Mouse (Mus musculus): ENCODE results near the gene Ndufb4. TPM values are rescaled to one million over a fixed set of nuclear protein-coding genes. Genes with fewer than 3 reads are reported as not detected.

Gene Ndufb4
- polyA plus RNA-seq, 1 experiment from 2014 or later = 60.0 TPM

DNA sequence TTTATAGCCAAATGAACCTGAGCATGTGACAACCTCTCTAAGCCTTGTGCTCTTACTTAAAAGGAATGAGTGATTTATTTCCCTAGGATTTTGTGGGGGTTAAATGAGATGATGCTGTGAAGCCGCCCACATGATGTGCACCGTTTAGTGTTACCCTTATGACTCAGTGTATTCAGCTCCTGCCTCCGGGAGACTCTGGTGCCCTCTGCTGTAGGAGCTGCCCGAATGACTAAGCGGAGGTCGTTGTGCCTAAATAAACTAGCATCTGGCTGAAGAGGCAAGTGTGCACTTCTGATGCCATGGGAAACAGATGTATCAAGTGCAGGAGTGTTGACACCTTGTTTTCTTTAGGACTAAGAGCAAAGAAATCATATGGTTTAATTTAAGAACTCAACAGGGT, 18.1 kb downstream of the Ndufb4 start:
- Histone ChIP-seq H3K27me3 (ENCODE audit: control insufficient read depth, insufficient read depth, low read length) (no peaks in the 10 kb centered on the region), H3K9me3 (ENCODE audit: control insufficient read depth, low read length) (no peaks in the 10 kb centered on the region), H3K4me3 (ENCODE audit: low read depth, low read length) (no peak overlapping the region), H3K36me3 (ENCODE audit: control insufficient read depth, insufficient read depth, low read length) (no peaks in the 10 kb centered on the region), H3K27ac (ENCODE audit: low read depth, low read length) (no peak overlapping the region), H3K4me2 (replicated peaks; ENCODE audit: low read depth, low read length) (no peak overlapping the region), H3K4me1 (replicated peaks; ENCODE audit: control insufficient read depth, insufficient read depth, low read length) (no peaks in the 10 kb centered on the region), H3K9ac (ENCODE audit: low read depth, low read length) (no peak overlapping the region)
- DNase-seq (ENCODE audit: low spot score) (no peak), ATAC-seq (ENCODE audit: low FRiP score) (no peak)
- WGBS = 60% methylated on average over 6 of the region's 6 CpGs

DNA sequence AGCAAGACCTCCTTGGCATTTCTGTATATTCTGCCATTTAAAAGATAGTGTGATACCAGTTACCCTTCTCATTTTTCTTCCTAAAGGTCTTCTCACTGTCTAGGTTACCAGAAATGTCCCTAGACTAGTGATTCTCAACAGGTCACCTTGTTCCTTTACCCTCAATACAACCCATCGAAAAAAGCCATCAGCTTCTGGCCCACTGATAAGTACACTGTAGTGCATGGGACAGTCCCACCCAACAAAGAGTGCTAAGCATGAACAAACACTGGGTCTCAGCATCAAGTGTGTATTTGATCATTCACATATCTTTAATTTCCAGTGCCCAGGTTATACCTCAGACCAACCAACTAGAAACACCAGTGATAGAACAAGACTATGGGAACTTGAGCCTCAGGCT, 19.2 kb downstream of the Ndufb4 start:
- Histone ChIP-seq H3K27ac (ENCODE audit: low read depth, low read length) (no peak overlapping the region), H3K9ac (ENCODE audit: low read depth, low read length) (no peak overlapping the region), H3K36me3 (ENCODE audit: control insufficient read depth, insufficient read depth, low read length) (no peaks in the 10 kb centered on the region), H3K27me3 (ENCODE audit: control insufficient read depth, insufficient read depth, low read length) (no peaks in the 10 kb centered on the region), H3K4me2 (replicated peaks; ENCODE audit: low read depth, low read length) (no peak overlapping the region), H3K4me1 (replicated peaks; ENCODE audit: control insufficient read depth, insufficient read depth, low read length) (no peaks in the 10 kb centered on the region), H3K9me3 (ENCODE audit: control insufficient read depth, low read length) (no peaks in the 10 kb centered on the region), H3K4me3 (ENCODE audit: low read depth, low read length) (no peak overlapping the region)
- no peak for DNase-seq (ENCODE audit: low spot score)
- 94% methylated on average over 1 of the region's 1 CpGs for WGBS
- ATAC-seq (ENCODE audit: low FRiP score) = no peak

DNA sequence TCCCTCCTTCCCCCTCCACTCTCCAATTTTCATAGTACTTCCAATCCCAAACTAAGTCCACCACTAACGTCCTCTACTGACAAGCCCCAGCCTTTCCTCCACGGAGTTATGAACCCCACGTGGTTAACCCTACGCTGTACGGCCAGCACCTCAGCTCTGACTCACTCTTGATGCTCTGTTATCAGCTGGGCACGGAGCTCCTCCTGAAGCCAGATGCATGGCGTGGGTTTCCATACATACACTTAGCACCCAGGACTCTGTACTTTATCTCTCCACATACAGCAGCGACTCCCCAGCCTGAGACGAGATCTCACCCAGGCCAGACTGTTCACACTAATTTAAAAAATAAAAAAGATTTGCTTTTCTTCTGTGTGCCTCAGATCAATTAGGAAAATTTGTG, 19.7 kb downstream of the Ndufb4 start:
- Histone ChIP-seq H3K27ac (ENCODE audit: low read depth, low read length) (no peak overlapping the region), H3K36me3 (ENCODE audit: control insufficient read depth, insufficient read depth, low read length) (no peaks in the 10 kb centered on the region), H3K4me2 (replicated peaks; ENCODE audit: low read depth, low read length) (no peak overlapping the region), H3K4me1 (replicated peaks; ENCODE audit: control insufficient read depth, insufficient read depth, low read length) (no peaks in the 10 kb centered on the region), H3K27me3 (ENCODE audit: control insufficient read depth, insufficient read depth, low read length) (no peaks in the 10 kb centered on the region), H3K9ac (ENCODE audit: low read depth, low read length) (no peak overlapping the region), H3K4me3 (ENCODE audit: low read depth, low read length) (no peak overlapping the region), H3K9me3 (ENCODE audit: control insufficient read depth, low read length) (no peaks in the 10 kb centered on the region)
- 75% methylated on average over 9 of the region's 9 CpGs for WGBS
- ATAC-seq (ENCODE audit: low FRiP score) = no peak
- no peak for DNase-seq (ENCODE audit: low spot score)

DNA sequence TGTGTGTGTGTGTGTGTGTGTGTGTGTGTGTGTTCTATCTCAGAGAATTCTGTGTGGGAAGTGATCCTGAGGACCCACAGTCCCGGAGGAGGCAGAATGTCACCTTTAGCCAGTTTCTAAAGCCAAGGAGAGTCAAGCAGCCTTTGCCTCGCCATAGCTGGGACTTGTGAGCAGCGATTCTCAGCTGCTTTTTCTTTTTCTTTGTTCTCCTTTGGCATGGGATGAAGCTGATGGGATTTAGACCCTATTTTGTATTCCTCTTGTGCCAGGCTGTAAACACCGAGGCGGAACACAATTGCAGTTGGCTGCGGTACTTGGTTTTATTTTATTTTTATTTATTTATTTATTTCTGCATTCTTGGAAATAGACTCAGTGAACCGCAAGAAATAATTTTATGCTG, 25.2 kb downstream of the Ndufb4 start:
- no peaks in the 10 kb centered on the region for H3K36me3 ChIP-seq (ENCODE audit: control insufficient read depth, insufficient read depth, low read length)
- H3K27me3 ChIP-seq (ENCODE audit: control insufficient read depth, insufficient read depth, low read length) = no peaks in the 10 kb centered on the region
- no peak overlapping the region for H3K27ac ChIP-seq (ENCODE audit: low read depth, low read length)
- H3K9me3 ChIP-seq (ENCODE audit: control insufficient read depth, low read length) = no peaks in the 10 kb centered on the region
- H3K4me2 ChIP-seq (replicated peaks; ENCODE audit: low read depth, low read length) = no peak overlapping the region
- WGBS = 88% methylated on average over 7 of the region's 7 CpGs
- DNase-seq (ENCODE audit: low spot score) = no peak
- ATAC-seq (ENCODE audit: low FRiP score) = no peak
- no peak overlapping the region for H3K9ac ChIP-seq (ENCODE audit: low read depth, low read length)
- H3K4me1 ChIP-seq (replicated peaks; ENCODE audit: control insufficient read depth, insufficient read depth, low read length) = no peaks in the 10 kb centered on the region
- H3K4me3 ChIP-seq (ENCODE audit: low read depth, low read length) = no peak overlapping the region

DNA sequence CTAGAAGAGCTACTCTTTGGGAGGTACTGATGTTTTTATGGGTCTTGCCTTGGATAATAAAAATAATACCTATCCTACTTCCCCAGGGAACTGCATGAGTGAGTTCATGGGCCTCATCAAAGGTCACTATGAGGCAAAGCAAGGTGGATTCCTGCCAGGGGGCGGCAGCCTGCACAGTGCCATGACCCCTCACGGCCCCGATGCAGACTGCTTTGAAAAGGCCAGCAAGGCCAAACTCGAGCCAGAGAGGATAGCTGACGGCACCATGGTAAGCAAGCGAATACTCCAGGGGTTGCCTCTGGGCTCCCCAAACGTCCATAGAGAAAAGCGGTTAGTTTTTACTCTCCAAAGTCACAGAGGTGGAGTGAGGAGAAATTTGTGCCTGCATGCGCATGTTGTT, 25.9 kb downstream of the Ndufb4 start:
- Histone ChIP-seq H3K36me3 (ENCODE audit: control insufficient read depth, insufficient read depth, low read length) (no peaks in the 10 kb centered on the region), H3K4me3 (ENCODE audit: low read depth, low read length) (no peak overlapping the region), H3K27ac (ENCODE audit: low read depth, low read length) (no peak overlapping the region), H3K9me3 (ENCODE audit: control insufficient read depth, low read length) (no peaks in the 10 kb centered on the region), H3K4me1 (replicated peaks; ENCODE audit: control insufficient read depth, insufficient read depth, low read length) (no peaks in the 10 kb centered on the region), H3K27me3 (ENCODE audit: control insufficient read depth, insufficient read depth, low read length) (no peaks in the 10 kb centered on the region), H3K4me2 (replicated peaks; ENCODE audit: low read depth, low read length) (no peak overlapping the region), H3K9ac (ENCODE audit: low read depth, low read length) (no peak overlapping the region)
- DNase-seq (ENCODE audit: low spot score) = no peak
- WGBS = 71% methylated on average over 9 of the region's 9 CpGs
- no peak for ATAC-seq (ENCODE audit: low FRiP score)

DNA sequence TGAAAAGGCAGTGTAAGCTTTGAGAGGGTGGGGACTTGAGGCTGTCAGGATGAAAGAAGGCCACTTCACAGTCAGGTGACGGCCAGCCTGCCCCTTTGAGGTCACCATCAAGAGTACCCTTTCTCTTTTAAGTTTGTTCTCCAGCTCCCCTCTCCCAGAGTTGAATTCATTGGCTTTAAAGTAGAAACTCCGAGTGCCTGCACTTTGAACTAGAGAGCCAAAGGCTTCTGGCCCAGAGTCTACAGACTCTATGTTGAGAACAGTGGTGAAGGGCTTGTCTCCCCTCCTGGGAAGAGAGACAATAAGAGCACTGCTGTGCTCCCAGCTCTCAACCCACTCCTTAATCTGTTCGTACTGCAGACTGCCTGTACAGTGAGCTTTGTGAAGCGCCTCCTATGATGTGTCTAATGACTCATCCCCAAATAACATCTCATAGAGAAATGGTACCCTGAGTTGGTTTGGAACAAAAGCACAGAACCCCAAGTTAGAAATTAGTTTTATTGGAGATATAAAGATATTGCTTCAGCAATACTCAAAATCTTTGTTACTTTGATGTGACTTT, 27.8 kb downstream of the Ndufb4 start:
- no peaks in the 10 kb centered on the region for H3K36me3 ChIP-seq (ENCODE audit: control insufficient read depth, insufficient read depth, low read length)
- H3K27me3 ChIP-seq (ENCODE audit: control insufficient read depth, insufficient read depth, low read length) = no peaks in the 10 kb centered on the region
- H3K4me1 ChIP-seq (replicated peaks; ENCODE audit: control insufficient read depth, insufficient read depth, low read length) = no peaks in the 10 kb centered on the region
- DNase-seq (ENCODE audit: low spot score) (no peak), ATAC-seq (ENCODE audit: low FRiP score) (no peak)
- no peak overlapping the region for H3K4me2 ChIP-seq (replicated peaks; ENCODE audit: low read depth, low read length)
- H3K27ac ChIP-seq (ENCODE audit: low read depth, low read length) = no peak overlapping the region
- WGBS = 66% methylated on average over 4 of the region's 4 CpGs
- no peak overlapping the region for H3K4me3 ChIP-seq (ENCODE audit: low read depth, low read length)
- H3K9me3 ChIP-seq (ENCODE audit: control insufficient read depth, low read length) = no peaks in the 10 kb centered on the region
- no peak overlapping the region for H3K9ac ChIP-seq (ENCODE audit: low read depth, low read length)

DNA sequence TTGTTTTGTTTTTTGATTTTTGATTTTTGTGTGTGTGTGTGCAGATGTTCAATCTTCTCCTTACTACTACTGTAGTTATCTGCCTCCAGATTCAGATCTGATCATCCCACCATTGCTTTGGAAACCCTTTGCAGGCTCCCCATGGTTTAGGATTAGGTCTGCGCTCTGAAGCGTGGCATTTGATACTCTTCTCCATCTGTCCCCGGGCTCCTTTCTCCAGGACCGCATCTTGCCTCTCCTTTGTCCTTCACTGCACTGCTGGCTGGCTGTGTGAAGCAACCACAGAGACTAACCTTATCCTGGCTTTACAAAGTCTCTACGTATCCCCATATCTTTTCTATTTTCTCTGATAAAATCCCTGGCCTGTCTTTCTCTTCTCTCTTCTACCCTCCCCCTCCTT, 31.3 kb downstream of the Ndufb4 start:
- DNase-seq (ENCODE audit: low spot score) (no peak), ATAC-seq (ENCODE audit: low FRiP score) (no peak)
- Histone ChIP-seq H3K27me3 (ENCODE audit: control insufficient read depth, insufficient read depth, low read length) (no peaks in the 10 kb centered on the region), H3K9ac (ENCODE audit: low read depth, low read length) (no peak overlapping the region), H3K27ac (ENCODE audit: low read depth, low read length) (no peak overlapping the region), H3K36me3 (ENCODE audit: control insufficient read depth, insufficient read depth, low read length) (no peaks in the 10 kb centered on the region), H3K9me3 (ENCODE audit: control insufficient read depth, low read length) (no peaks in the 10 kb centered on the region), H3K4me1 (replicated peaks; ENCODE audit: control insufficient read depth, insufficient read depth, low read length) (no peaks in the 10 kb centered on the region), H3K4me2 (replicated peaks; ENCODE audit: low read depth, low read length) (no peak overlapping the region), H3K4me3 (ENCODE audit: low read depth, low read length) (no peak overlapping the region)
- WGBS = 45% methylated on average over 5 of the region's 5 CpGs

DNA sequence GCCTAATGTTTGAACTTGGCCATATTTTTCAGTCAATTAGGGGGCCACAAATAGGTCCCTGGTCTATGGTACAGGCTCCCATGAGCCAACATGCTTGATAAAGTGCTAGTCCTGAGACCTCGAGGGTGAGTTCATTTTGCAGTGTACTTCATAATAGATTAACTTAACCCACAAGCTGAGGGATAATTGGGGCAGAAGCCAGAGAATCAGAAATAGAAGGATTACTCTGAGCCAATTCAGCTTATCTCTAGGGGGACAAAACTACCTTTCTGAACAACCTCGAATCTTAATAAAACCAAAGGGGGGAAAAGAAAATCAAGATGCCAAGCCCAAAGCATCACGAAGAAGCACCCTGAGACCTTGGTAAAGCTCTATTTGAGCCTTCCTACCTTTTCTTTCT, 31.9 kb downstream of the Ndufb4 start:
- Histone ChIP-seq H3K4me2 (replicated peaks; ENCODE audit: low read depth, low read length) (no peak overlapping the region), H3K36me3 (ENCODE audit: control insufficient read depth, insufficient read depth, low read length) (no peaks in the 10 kb centered on the region), H3K9ac (ENCODE audit: low read depth, low read length) (no peak overlapping the region), H3K4me1 (replicated peaks; ENCODE audit: control insufficient read depth, insufficient read depth, low read length) (no peaks in the 10 kb centered on the region), H3K9me3 (ENCODE audit: control insufficient read depth, low read length) (no peaks in the 10 kb centered on the region), H3K27me3 (ENCODE audit: control insufficient read depth, insufficient read depth, low read length) (no peaks in the 10 kb centered on the region), H3K4me3 (ENCODE audit: low read depth, low read length) (no peak overlapping the region), H3K27ac (ENCODE audit: low read depth, low read length) (no peak overlapping the region)
- ATAC-seq (ENCODE audit: low FRiP score) = no peak
- 82% methylated on average over 3 of the region's 3 CpGs for WGBS
- DNase-seq (ENCODE audit: low spot score) = no peak

DNA sequence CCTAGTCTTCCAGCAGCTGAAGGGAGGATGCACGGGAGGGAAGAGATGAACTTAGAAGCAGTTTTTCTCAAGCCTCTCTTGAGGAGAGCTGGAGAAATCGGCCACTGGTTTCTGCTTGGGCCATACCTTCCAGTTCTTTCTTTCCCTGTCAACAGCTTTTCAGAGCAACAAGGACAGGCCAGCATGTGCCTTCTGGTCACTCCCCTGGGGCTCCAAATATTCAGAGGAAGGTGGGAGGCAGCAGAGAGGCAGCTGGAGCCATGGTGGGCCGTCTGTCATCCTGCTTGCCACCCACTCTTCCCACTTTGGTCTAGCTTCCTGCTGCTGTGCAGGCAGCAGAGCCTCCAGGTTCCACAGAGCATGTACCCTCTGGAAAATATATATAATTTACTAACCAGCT, 36.6 kb downstream of the Ndufb4 start:
- no peaks in the 10 kb centered on the region for H3K9me3 ChIP-seq (ENCODE audit: control insufficient read depth, low read length)
- H3K27ac ChIP-seq (ENCODE audit: low read depth, low read length) = no peak overlapping the region
- 26% methylated on average over 3 of the region's 3 CpGs for WGBS
- DNase-seq (ENCODE audit: low spot score) = peak; percentile 29
- no peak overlapping the region for H3K4me2 ChIP-seq (replicated peaks; ENCODE audit: low read depth, low read length)
- no peaks in the 10 kb centered on the region for H3K36me3 ChIP-seq (ENCODE audit: control insufficient read depth, insufficient read depth, low read length)
- no peaks in the 10 kb centered on the region for H3K27me3 ChIP-seq (ENCODE audit: control insufficient read depth, insufficient read depth, low read length)
- no peaks in the 10 kb centered on the region for H3K4me1 ChIP-seq (replicated peaks; ENCODE audit: control insufficient read depth, insufficient read depth, low read length)
- ATAC-seq (ENCODE audit: low FRiP score) = no peak
- no peak overlapping the region for H3K9ac ChIP-seq (ENCODE audit: low read depth, low read length)
- no peak overlapping the region for H3K4me3 ChIP-seq (ENCODE audit: low read depth, low read length)
